Mouse (Mus musculus): ENCODE results near the gene Irgc1.
A peak's percentile ranks its signal among the peaks of the same experiment; 100 is the strongest.

Gene Irgc1

GRCm38 (mm10) chr7:24399256-24400081 lies 52.6 kb downstream of the Irgc1 start, which contains the start of gene Smg9:
Smg9 (plus strand) TSS chr7:24399619.
- peak; percentile 97 for DNase-seq (ENCODE audit: low spot score)

GRCm38 (mm10) chr7:24398364-24398913 lies 53.7 kb downstream of the Irgc1 start:
- no peak for DNase-seq (ENCODE audit: low spot score)

GRCm38 (mm10) chr7:24396832-24397231 lies 55.3 kb downstream of the Irgc1 start:
- DNase-seq (ENCODE audit: low spot score), result no peak

GRCm38 (mm10) chr7:24394475-24395161 lies 57.5 kb downstream of the Irgc1 start:
- DNase-seq (ENCODE audit: low spot score), result no peak

GRCm38 (mm10) chr7:24394054-24394453 lies 58.0 kb downstream of the Irgc1 start:
- no peak for DNase-seq (ENCODE audit: low spot score)

GRCm38 (mm10) chr7:24391687-24392086 lies 60.4 kb downstream of the Irgc1 start:
- DNase-seq (ENCODE audit: low spot score), result no peak

GRCm38 (mm10) chr7:24391077-24391476 lies 61.0 kb downstream of the Irgc1 start:
- no peak for DNase-seq (ENCODE audit: low spot score)

GRCm38 (mm10) chr7:24390512-24390911 lies 61.6 kb downstream of the Irgc1 start:
- DNase-seq (ENCODE audit: low spot score), result no peak

- DNase-seq (ENCODE audit: low spot score), result peak; percentile 35
Observed at GRCm38 (mm10) chr7:24389516-24390187, 62.4 kb downstream of the Irgc1 start.

GRCm38 (mm10) chr7:24387059-24387556 lies 65.0 kb downstream of the Irgc1 start:
- peak; percentile 65 for DNase-seq (ENCODE audit: low spot score)

GRCm38 (mm10) chr7:24384827-24385226 lies 67.3 kb downstream of the Irgc1 start:
- DNase-seq (ENCODE audit: low spot score), result peak; percentile 61

GRCm38 (mm10) chr7:24384070-24384469 lies 68.0 kb downstream of the Irgc1 start:
- DNase-seq (ENCODE audit: low spot score), result no peak

GRCm38 (mm10) chr7:24382730-24383372 lies 69.2 kb downstream of the Irgc1 start:
- DNase-seq (ENCODE audit: low spot score), result no peak
